Mouse (Mus musculus) mouse trophoblast stem cell (cell line): Measurements from ENCODE around the gene Rnf43.

Experiments used
- in situ Hi-C, 2 experiments: fragments of 300-500 bp; cut with MseI, MboI; formaldehyde crosslinking; loops; 2 replicates in 1 of 2; 3 replicates in 1 of 2; pipeline ENCODE4 v1.15.1; 2025

The Rnf43 gene

GRCm38 (mm10) chr11:87758957-87759608 is 96.6 kb downstream of the Rnf43 start:
- in situ Hi-C loops = no loop called here

GRCm38 (mm10) chr11:87759609-87760005 is 97.1 kb downstream of the Rnf43 start:
- in situ Hi-C loops = no loop called here

- in situ Hi-C loops = no loop called here
Observed at GRCm38 (mm10) chr11:87760301-87761081, 98.0 kb downstream of the Rnf43 start, which contains the start of gene Tspoap1. TSS of gene Tspoap1 (plus strand) at chr11:87760541.

- in situ Hi-C loops = no loop called here
Observed at GRCm38 (mm10) chr11:87761181-87761721, 98.7 kb downstream of the Rnf43 start.

- in situ Hi-C loops = no loop called here
Observed at GRCm38 (mm10) chr11:87761806-87762701, 99.5 kb downstream of the Rnf43 start.

- in situ Hi-C loops = no loop called here
Observed at GRCm38 (mm10) chr11:87762702-87763385, 100.3 kb downstream of the Rnf43 start.

GRCm38 (mm10) chr11:87763511-87763987 is 101.0 kb downstream of the Rnf43 start:
- in situ Hi-C loops = no loop called here

- in situ Hi-C loops = no loop called here
Observed at GRCm38 (mm10) chr11:87763988-87764876, 101.7 kb downstream of the Rnf43 start.

GRCm38 (mm10) chr11:87768745-87769144 is 106.2 kb downstream of the Rnf43 start:
- in situ Hi-C loops = no loop called here

- in situ Hi-C loops = no loop called here
Observed at GRCm38 (mm10) chr11:87770989-87771388, 108.5 kb downstream of the Rnf43 start.

GRCm38 (mm10) chr11:87772354-87772753 is 109.8 kb downstream of the Rnf43 start:
- in situ Hi-C loops = no loop called here

- in situ Hi-C loops = no loop called here
Observed at GRCm38 (mm10) chr11:87778100-87778765, 115.7 kb downstream of the Rnf43 start.

GRCm38 (mm10) chr11:87778915-87779314 is 116.4 kb downstream of the Rnf43 start:
- in situ Hi-C loops = no loop called here

- in situ Hi-C loops = no loop called here
Observed at GRCm38 (mm10) chr11:87779392-87779791, 116.9 kb downstream of the Rnf43 start.

- in situ Hi-C loops = no loop called here
Observed at GRCm38 (mm10) chr11:87780130-87780529, 117.6 kb downstream of the Rnf43 start.
